Mouse (Mus musculus) heart, adult 18-20 months (tissue): ENCODE data around the gene Hist1h3f. TPM values are rescaled to one million over a fixed set of nuclear protein-coding genes. Genes with fewer than 3 reads are reported as not detected.

ENCODE experiments used
- DNase-seq, 2 experiments: peaks; one replicate each; pipeline ENCODE4 v3.0.0; 2021 to 2022; ENCODE audit warnings: mixed read lengths in 1 of 2
- long read RNA-seq, 2 experiments: library from polyadenylated mRNA; stranded (forward); transcript quantifications; one replicate each; pipeline ENCODE4 v2.0.0; 2021
- total RNA-seq, 2 experiments: library from RNA; stranded (reverse); gene quantifications; 2 replicates each; pipeline ENCODE4 v1.2.3; 2021

Hist1h3f gene
- 1 to 10 TPM; 4.9 to 6.3 TPM for total RNA-seq
- long read RNA-seq, experiment 1, partial matches to known transcripts = 0 of 1 reads
- long read RNA-seq, experiment 1, other reads (novel, unspliced or antisense) = 0 of 1 reads
- long read RNA-seq, experiment 2 = 0 reads

- peak; percentile 89 to 90 for DNase-seq
Observed at GRCm38 (mm10) chr13:23543965-23544786, at the start of gene Hist1h3f. TSS of gene Hist1h3f (plus strand) at chr13:23544052.

GRCm38 (mm10) chr13:23495526-23495925, 48.3 kb upstream of the Hist1h3f start:
- no peak for DNase-seq

GRCm38 (mm10) chr13:23497656-23498321, 46.1 kb upstream of the Hist1h3f start:
- DNase-seq = peak; percentile 11 to 31

- no peak for DNase-seq
Observed at GRCm38 (mm10) chr13:23498653-23499052, 45.2 kb upstream of the Hist1h3f start.

GRCm38 (mm10) chr13:23499943-23500342, 43.9 kb upstream of the Hist1h3f start:
- no peak for DNase-seq

GRCm38 (mm10) chr13:23500424-23501200, 43.2 kb upstream of the Hist1h3f start:
- peak; percentile 66 to 75 for DNase-seq

GRCm38 (mm10) chr13:23501511-23501910, 42.3 kb upstream of the Hist1h3f start:
- DNase-seq = no peak

GRCm38 (mm10) chr13:23502031-23502567, 41.8 kb upstream of the Hist1h3f start:
- no peak for DNase-seq

GRCm38 (mm10) chr13:23502916-23503315, 40.9 kb upstream of the Hist1h3f start:
- no peak for DNase-seq

GRCm38 (mm10) chr13:23503797-23504196, 40.1 kb upstream of the Hist1h3f start:
- peak; percentile 38 to 75 for DNase-seq

GRCm38 (mm10) chr13:23505662-23506345, 38.0 kb upstream of the Hist1h3f start:
- no peak for DNase-seq

GRCm38 (mm10) chr13:23506351-23506750, 37.5 kb upstream of the Hist1h3f start:
- peak; percentile 14 to 56 for DNase-seq

GRCm38 (mm10) chr13:23506819-23507515, 36.9 kb upstream of the Hist1h3f start:
- no peak for DNase-seq

GRCm38 (mm10) chr13:23510127-23510526, 33.7 kb upstream of the Hist1h3f start:
- DNase-seq = no peak

GRCm38 (mm10) chr13:23513517-23513916, 30.3 kb upstream of the Hist1h3f start:
- no peak for DNase-seq

GRCm38 (mm10) chr13:23515281-23515680, 28.6 kb upstream of the Hist1h3f start:
- DNase-seq = no peak

GRCm38 (mm10) chr13:23515826-23516620, 27.8 kb upstream of the Hist1h3f start:
- DNase-seq = no peak

GRCm38 (mm10) chr13:23516822-23517602, 26.8 kb upstream of the Hist1h3f start:
- DNase-seq = peak; percentile 72 to 92
